Mouse (Mus musculus) ES-E14 (cell line): ENCODE data around the gene Llgl2.

Experiments used
- HCFC1 ChIP-seq: IDR thresholded peaks from 2 replicates; pipeline ENCODE4 v1.6.1; 2012; ENCODE audit warnings: low read length, inconsistent platforms, borderline replicate concordance; ENCODE audit not compliant: insufficient read depth
- MAFK ChIP-seq: IDR thresholded peaks from 2 replicates; pipeline ENCODE4 v1.6.1; 2014; ENCODE audit warnings: mild to moderate bottlenecking, low read depth, low read length, inconsistent platforms; ENCODE audit not compliant: insufficient read depth
- ZC3H11A ChIP-seq: IDR thresholded peaks from 2 replicates; pipeline ENCODE4 v1.6.1; 2012; ENCODE audit warnings: low read depth, mild to moderate bottlenecking, inconsistent platforms, low read length, borderline replicate concordance
- ZNF384 ChIP-seq: IDR thresholded peaks from 2 replicates; pipeline ENCODE4 v1.6.1; 2012; ENCODE audit warnings: low read depth, low read length, inconsistent platforms

- TF ChIP-seq MAFK (no peak), ZC3H11A (no peak), HCFC1 (no peak), ZNF384 (no peak)
These were observed 20.0 kb downstream of the Llgl2 start for GRCm38 (mm10) chr11:115843891-115844239.
